Mouse (Mus musculus): ENCODE results near the gene Rora. TPM values are rescaled to one million over a fixed set of nuclear protein-coding genes. Genes with fewer than 3 reads are reported as not detected.

Gene Rora
- polyA plus RNA-seq, 1 experiment = 0.86 TPM

DNA sequence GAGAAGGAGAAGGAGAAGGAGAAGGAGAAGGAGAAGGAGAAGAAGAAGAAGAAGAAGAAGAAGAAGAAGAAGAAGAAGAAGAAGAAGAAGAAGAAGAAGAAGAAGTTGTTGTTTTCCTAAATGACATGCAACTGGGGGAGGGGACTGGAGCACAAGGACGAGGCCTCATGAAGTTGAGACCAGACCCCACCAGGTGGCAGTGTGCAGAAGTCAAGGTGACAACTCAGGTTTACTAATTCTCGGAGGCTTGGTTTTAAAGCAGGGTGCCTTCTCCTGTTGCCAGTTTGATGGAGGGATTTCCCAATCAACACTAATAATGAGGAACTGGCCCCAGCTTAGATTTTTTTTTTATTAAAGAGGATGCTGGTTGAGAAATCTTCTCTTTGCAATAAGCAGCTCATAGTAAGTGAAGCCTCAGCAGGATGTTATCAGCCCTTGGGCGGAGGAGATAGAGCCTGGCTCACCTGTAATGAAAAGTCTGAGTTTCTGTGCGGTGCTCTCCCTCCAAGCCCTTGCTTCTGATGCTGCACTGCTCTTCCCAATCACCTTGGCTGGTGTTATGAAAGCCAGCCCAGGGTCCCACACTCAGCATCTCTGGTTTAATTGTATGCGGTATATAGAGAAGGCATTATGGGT lies 303.5 kb downstream of the Rora start:
- H3K4me2 ChIP-seq (ENCODE audit: low read depth) = no peak overlapping the region
- H3K27me3 ChIP-seq (ENCODE audit: control insufficient read depth, insufficient read depth, insufficient read length) = no peaks in the 10 kb centered on the region
- no peaks in the 10 kb centered on the region for H3K79me2 ChIP-seq (ENCODE audit: control insufficient read depth, insufficient read depth)
- H3K36me3 ChIP-seq (ENCODE audit: control insufficient read depth, insufficient read depth) = no peaks in the 10 kb centered on the region
- no peak overlapping the region for H3ac ChIP-seq (ENCODE audit: control insufficient read depth, insufficient read length)
- H3K4me3 ChIP-seq = no peak overlapping the region
- TF ChIP-seq POLR2AphosphoS2 (IDR thresholded peaks at IDR 0.05; ENCODE audit: insufficient read length, low read depth) (no peak), MYOG (IDR thresholded peaks at IDR 0.05; ENCODE audit: control insufficient read depth in 1 of 3, insufficient read depth in 1 of 3, insufficient read length in 2 of 3, low read depth in 2 of 3) (no peak), TCF12 (IDR thresholded peaks at IDR 0.05; ENCODE audit: insufficient read depth, poor library complexity, severe bottlenecking) (no peak), SRF (IDR thresholded peaks at IDR 0.05; ENCODE audit: control insufficient read depth, insufficient read length, low read depth) (no peak), MAX (IDR thresholded peaks at IDR 0.05; ENCODE audit: low read depth) (no peak), TCF3 (IDR thresholded peaks at IDR 0.05; ENCODE audit: insufficient read length, low read depth) (no peak), USF1 (IDR thresholded peaks at IDR 0.05; ENCODE audit: low read depth) (no peak), E2F4 (IDR thresholded peaks at IDR 0.05; ENCODE audit: insufficient read depth) (no peak), CEBPB (IDR thresholded peaks at IDR 0.05; ENCODE audit: insufficient read depth, poor library complexity, severe bottlenecking) (no peak), MYOD1 (IDR thresholded peaks at IDR 0.05; ENCODE audit: control insufficient read depth in 1 of 3, insufficient read length in 2 of 3, low read depth in 2 of 3) (no peak), REST (IDR thresholded peaks at IDR 0.05; ENCODE audit: insufficient read depth, insufficient read length) (no peak), POLR2A (IDR thresholded peaks at IDR 0.05; ENCODE audit: insufficient read length, low read depth) (no peak)

GRCm38 (mm10) chr9:68957793-68958192 lies 304.2 kb downstream of the Rora start:
- TF ChIP-seq MYOG (IDR thresholded peaks at IDR 0.05; ENCODE audit: control insufficient read depth in 1 of 3, insufficient read depth in 1 of 3, insufficient read length in 2 of 3, low read depth in 2 of 3) (no peak), POLR2A (IDR thresholded peaks at IDR 0.05; ENCODE audit: insufficient read length, low read depth) (no peak), POLR2AphosphoS2 (IDR thresholded peaks at IDR 0.05; ENCODE audit: insufficient read length, low read depth) (no peak), TCF12 (IDR thresholded peaks at IDR 0.05; ENCODE audit: insufficient read depth, poor library complexity, severe bottlenecking) (no peak), REST (IDR thresholded peaks at IDR 0.05; ENCODE audit: insufficient read depth, insufficient read length) (no peak), CEBPB (IDR thresholded peaks at IDR 0.05; ENCODE audit: insufficient read depth, poor library complexity, severe bottlenecking) (no peak), USF1 (IDR thresholded peaks at IDR 0.05; ENCODE audit: low read depth) (no peak), MYOD1 (IDR thresholded peaks at IDR 0.05; ENCODE audit: control insufficient read depth in 1 of 3, insufficient read length in 2 of 3, low read depth in 2 of 3) (no peak), MAX (IDR thresholded peaks at IDR 0.05; ENCODE audit: low read depth) (no peak), TCF3 (IDR thresholded peaks at IDR 0.05; ENCODE audit: insufficient read length, low read depth) (no peak), SRF (IDR thresholded peaks at IDR 0.05; ENCODE audit: control insufficient read depth, insufficient read length, low read depth) (no peak), E2F4 (IDR thresholded peaks at IDR 0.05; ENCODE audit: insufficient read depth) (no peak)
- Histone ChIP-seq H3K27me3 (ENCODE audit: control insufficient read depth, insufficient read depth, insufficient read length) (no peaks in the 10 kb centered on the region), H3K4me2 (ENCODE audit: low read depth) (no peak overlapping the region), H3K4me3 (no peak overlapping the region), H3K36me3 (ENCODE audit: control insufficient read depth, insufficient read depth) (no peaks in the 10 kb centered on the region), H3K79me2 (ENCODE audit: control insufficient read depth, insufficient read depth) (no peaks in the 10 kb centered on the region), H3ac (ENCODE audit: control insufficient read depth, insufficient read length) (no peak overlapping the region)

GRCm38 (mm10) chr9:68958919-68959318 lies 305.3 kb downstream of the Rora start:
- Histone ChIP-seq H3K27me3 (ENCODE audit: control insufficient read depth, insufficient read depth, insufficient read length) (no peaks in the 10 kb centered on the region), H3K4me2 (ENCODE audit: low read depth) (no peak overlapping the region), H3K79me2 (ENCODE audit: control insufficient read depth, insufficient read depth) (no peaks in the 10 kb centered on the region), H3ac (ENCODE audit: control insufficient read depth, insufficient read length) (no peak overlapping the region), H3K36me3 (ENCODE audit: control insufficient read depth, insufficient read depth) (no peaks in the 10 kb centered on the region), H3K4me3 (no peak overlapping the region)
- TF ChIP-seq POLR2AphosphoS2 (IDR thresholded peaks at IDR 0.05; ENCODE audit: insufficient read length, low read depth) (no peak), TCF12 (IDR thresholded peaks at IDR 0.05; ENCODE audit: insufficient read depth, poor library complexity, severe bottlenecking) (no peak), REST (IDR thresholded peaks at IDR 0.05; ENCODE audit: insufficient read depth, insufficient read length) (no peak), TCF3 (IDR thresholded peaks at IDR 0.05; ENCODE audit: insufficient read length, low read depth) (no peak), POLR2A (IDR thresholded peaks at IDR 0.05; ENCODE audit: insufficient read length, low read depth) (no peak), MYOG (IDR thresholded peaks at IDR 0.05; ENCODE audit: control insufficient read depth in 1 of 3, insufficient read depth in 1 of 3, insufficient read length in 2 of 3, low read depth in 2 of 3) (no peak), CEBPB (IDR thresholded peaks at IDR 0.05; ENCODE audit: insufficient read depth, poor library complexity, severe bottlenecking) (no peak), MYOD1 (IDR thresholded peaks at IDR 0.05; ENCODE audit: control insufficient read depth in 1 of 3, insufficient read length in 2 of 3, low read depth in 2 of 3) (no peak), E2F4 (IDR thresholded peaks at IDR 0.05; ENCODE audit: insufficient read depth) (no peak), MAX (IDR thresholded peaks at IDR 0.05; ENCODE audit: low read depth) (no peak), USF1 (IDR thresholded peaks at IDR 0.05; ENCODE audit: low read depth) (no peak)

DNA sequence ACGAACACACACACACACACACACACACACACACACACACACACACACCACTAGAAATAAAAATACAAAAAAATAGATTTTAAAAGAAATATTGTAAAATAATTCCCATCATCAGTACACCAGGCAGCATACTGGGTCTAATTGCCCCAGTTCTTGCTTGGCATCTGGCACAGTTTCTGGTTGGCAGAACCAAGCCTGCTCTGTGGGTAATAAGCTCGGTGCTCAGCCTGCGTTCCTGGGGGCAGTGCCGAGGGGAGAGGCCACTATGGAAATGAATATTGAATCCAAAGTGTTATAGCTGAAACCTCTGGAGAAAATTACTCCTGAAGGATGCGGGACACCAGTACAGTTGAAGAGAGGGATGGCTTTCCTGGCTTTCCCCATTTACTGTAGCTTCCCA lies 310.3 kb downstream of the Rora start:
- Histone ChIP-seq H3K4me2 (ENCODE audit: low read depth) (no peak overlapping the region), H3ac (ENCODE audit: control insufficient read depth, insufficient read length) (no peak overlapping the region), H3K36me3 (ENCODE audit: control insufficient read depth, insufficient read depth) (no peaks in the 10 kb centered on the region), H3K79me2 (ENCODE audit: control insufficient read depth, insufficient read depth) (no peaks in the 10 kb centered on the region), H3K27me3 (ENCODE audit: control insufficient read depth, insufficient read depth, insufficient read length) (no peaks in the 10 kb centered on the region), H3K4me3 (no peak overlapping the region)
- no peak for TF ChIP-seq MYOG (IDR thresholded peaks at IDR 0.05; ENCODE audit: control insufficient read depth in 1 of 3, insufficient read depth in 1 of 3, insufficient read length in 2 of 3, low read depth in 2 of 3)
- no peak for TF ChIP-seq USF1 (IDR thresholded peaks at IDR 0.05; ENCODE audit: low read depth)
- TF ChIP-seq POLR2A (IDR thresholded peaks at IDR 0.05; ENCODE audit: insufficient read length, low read depth) = no peak
- TF ChIP-seq TCF12 (IDR thresholded peaks at IDR 0.05; ENCODE audit: insufficient read depth, poor library complexity, severe bottlenecking) = no peak
- no peak for TF ChIP-seq TCF3 (IDR thresholded peaks at IDR 0.05; ENCODE audit: insufficient read length, low read depth)
- no peak for TF ChIP-seq MYOD1 (IDR thresholded peaks at IDR 0.05; ENCODE audit: control insufficient read depth in 1 of 3, insufficient read length in 2 of 3, low read depth in 2 of 3)
- no peak for TF ChIP-seq POLR2AphosphoS2 (IDR thresholded peaks at IDR 0.05; ENCODE audit: insufficient read length, low read depth)
- TF ChIP-seq REST (IDR thresholded peaks at IDR 0.05; ENCODE audit: insufficient read depth, insufficient read length) = no peak
- no peak for TF ChIP-seq MAX (IDR thresholded peaks at IDR 0.05; ENCODE audit: low read depth)
- TF ChIP-seq SRF (IDR thresholded peaks at IDR 0.05; ENCODE audit: control insufficient read depth, insufficient read length, low read depth) = no peak
- no peak for TF ChIP-seq E2F4 (IDR thresholded peaks at IDR 0.05; ENCODE audit: insufficient read depth)
- no peak for TF ChIP-seq CEBPB (IDR thresholded peaks at IDR 0.05; ENCODE audit: insufficient read depth, poor library complexity, severe bottlenecking)
